Mouse (Mus musculus): ENCODE measurements around the gene Tyk2.

- TF ChIP-seq CTCF (IDR thresholded peaks at IDR 0.05; ENCODE audit: low read depth, low read length) (no peak), TAL1 (conservative IDR thresholded peaks at IDR 0.05; ENCODE audit: low read depth, low read length) (no peak), POLR2AphosphoS5 (IDR thresholded peaks at IDR 0.05; ENCODE audit: insufficient replicate concordance, low read depth, low read length) (no peak)
Observed at GRCm38 (mm10) chr9:21144361-21144760, 13.3 kb upstream of the Tyk2 start.

All from G1E (cell line).